Mouse (Mus musculus) thymus, adult 2 months (tissue): ENCODE measurements around the gene Bak1. TPM values are rescaled to one million over a fixed set of nuclear protein-coding genes. Genes with fewer than 3 reads are reported as not detected.

Source experiments
- DNase-seq: peaks from one replicate; pipeline ENCODE4 v3.0.0; 2021
- H3K27ac ChIP-seq: fragments of 200-500 bp; 2 replicates; pipeline ENCODE4 v1.5.1; 2012; ENCODE audit warnings: low read length, control low read depth; ENCODE audit not compliant: control insufficient read depth, insufficient read depth
- H3K27me3 ChIP-seq: fragments of 200-500 bp; 2 replicates; pipeline ENCODE4 v1.6.1; 2012; ENCODE audit warnings: mild to moderate bottlenecking, low read length, moderate library complexity, mixed read lengths; ENCODE audit not compliant: control insufficient read depth, insufficient read depth
- H3K36me3 ChIP-seq: fragments of 200-500 bp; 2 replicates; pipeline ENCODE4 v1.6.1; 2012; ENCODE audit warnings: mild to moderate bottlenecking, low read length, moderate library complexity; ENCODE audit not compliant: control insufficient read depth, insufficient read depth
- H3K4me1 ChIP-seq: fragments of 200-500 bp; replicated peaks from 2 replicates; pipeline ENCODE4 v1.6.1; 2012; ENCODE audit warnings: low read length; ENCODE audit not compliant: control insufficient read depth, insufficient read depth
- H3K4me3 ChIP-seq: fragments of 200-500 bp; 2 replicates; pipeline ENCODE4 v1.5.1; 2012; ENCODE audit warnings: mild to moderate bottlenecking, low read length, control low read depth, moderate library complexity; ENCODE audit not compliant: control insufficient read depth, insufficient read depth
- CTCF ChIP-seq: fragments of 200-500 bp; IDR thresholded peaks from 2 replicates; pipeline ENCODE4 v1.5.1; 2012; ENCODE audit warnings: mild to moderate bottlenecking, control low read depth, low read length, moderate library complexity, borderline replicate concordance; ENCODE audit not compliant: control insufficient read depth, poor library complexity, insufficient read depth; ENCODE audit errors: extremely low read depth
- POLR2A ChIP-seq: fragments of 200-500 bp; IDR thresholded peaks from 2 replicates; pipeline ENCODE4 v1.6.1; 2012; ENCODE audit warnings: mild to moderate bottlenecking, low read length, control low read depth, moderate library complexity; ENCODE audit not compliant: control insufficient read depth, poor library complexity, insufficient read depth; ENCODE audit errors: extremely low read depth
- WGBS: fragments of 180-500 bp; shearing (Covaris S2); methylation state at CpG from one replicate; pipeline ENCODE4 v1.1.7; 2018; 5-methylcytosine and 5-hydroxymethylcytosine counted together
- polyA plus RNA-seq: library from polyadenylated mRNA; depleted of rRNA; stranded (reverse); fragments of >200 nt; gene quantifications from 2 replicates; pipeline ENCODE4 v1.2.3, GENCODE M21; 2012

Bak1 gene
- polyA plus RNA-seq, 1 experiment: 118 TPM

DNA sequence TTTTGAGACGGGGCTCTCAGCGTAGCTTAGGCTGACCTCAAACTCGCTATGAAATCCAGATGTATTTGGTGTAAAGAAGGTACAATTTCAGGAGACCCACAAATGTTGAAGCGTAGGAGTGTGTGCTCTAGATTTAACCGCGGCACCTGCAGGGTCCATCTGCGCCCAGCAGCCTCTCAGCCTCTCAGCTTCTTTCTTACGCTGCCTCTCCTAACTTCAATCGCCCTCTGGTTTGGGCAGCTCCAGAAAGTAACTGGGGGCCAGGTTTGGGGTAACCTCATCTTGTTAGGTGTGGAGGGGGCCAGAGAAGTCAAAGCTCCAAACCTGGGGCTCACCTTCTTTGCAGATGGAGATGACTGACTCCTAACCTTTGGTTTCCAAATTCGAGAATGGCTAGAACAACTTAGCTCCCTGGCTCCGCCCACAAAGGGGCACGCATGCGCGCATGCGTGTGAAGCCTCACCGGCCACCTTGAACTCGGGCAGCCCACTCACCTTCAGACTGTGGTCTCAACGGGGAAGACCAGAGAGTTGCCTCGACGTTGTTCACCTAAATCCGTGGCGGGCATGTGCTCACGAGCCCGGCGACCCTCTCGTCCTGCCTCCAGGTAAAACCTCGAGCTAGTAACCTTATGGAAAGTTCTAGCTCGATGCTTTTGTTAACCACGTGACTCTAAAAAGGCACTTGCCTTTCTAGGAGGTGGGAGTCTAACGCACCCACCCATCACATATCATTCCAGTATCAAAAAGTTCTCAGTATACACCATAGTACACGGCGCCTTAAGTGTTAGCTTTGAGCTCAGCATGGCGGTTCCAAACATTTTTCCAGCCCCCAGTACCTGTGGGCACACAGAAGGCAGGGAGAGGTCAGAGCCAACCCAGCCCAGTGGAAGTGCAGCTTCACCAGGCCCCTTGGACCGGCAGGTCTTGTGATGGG is 11.0 kb downstream of the Bak1 start:
- no peaks in the 10 kb centered on the region for H3K27me3 ChIP-seq
- H3K36me3 ChIP-seq: peaks cover 20% of the 10 kb centered on the region
- peak overlapping the region; percentile 54 for H3K4me3 ChIP-seq
- DNase-seq: peak; percentile 93
- TF ChIP-seq CTCF (no peak), POLR2A (0 out of 2 replicates have a peak, but pooled peaks have one; percentile 42)
- 3% methylated on average over 34 of the region's 34 CpGs for WGBS
- H3K4me1 ChIP-seq: peaks cover 17% of the 10 kb centered on the region
- peak overlapping the region; percentile 9; the same call in 1 of the 2 replicates for H3K27ac ChIP-seq

DNA sequence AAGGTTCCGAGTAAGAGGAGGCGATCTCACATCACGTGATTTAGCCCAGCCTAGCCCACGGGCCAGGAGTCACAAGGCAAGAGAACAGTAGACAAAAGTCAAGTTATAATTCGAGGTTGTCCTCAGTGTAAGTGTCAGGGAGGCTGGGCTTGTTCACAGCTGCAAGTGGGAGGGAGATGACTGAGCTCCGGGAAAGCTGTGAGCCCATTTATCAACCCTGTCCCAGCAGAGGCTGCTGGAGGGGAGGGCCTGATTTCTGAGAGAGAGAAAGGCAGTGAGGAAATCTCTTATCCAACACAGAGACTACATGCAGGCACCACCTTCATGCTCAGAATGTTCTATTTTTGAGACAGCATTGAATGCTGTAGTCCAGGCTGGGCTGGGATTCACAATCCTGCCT is 15.9 kb downstream of the Bak1 start:
- Histone ChIP-seq H3K36me3 (no peaks in the 10 kb centered on the region), H3K27ac (peak overlapping the region; percentile 9; the same call in 1 of the 2 replicates), H3K4me1 (peaks cover 24% of the 10 kb centered on the region), H3K4me3 (no peak overlapping the region), H3K27me3 (no peaks in the 10 kb centered on the region)
- no peak for DNase-seq
- TF ChIP-seq CTCF (no peak), POLR2A (no peak)
- 15% methylated on average over 6 of the region's 6 CpGs for WGBS

DNA sequence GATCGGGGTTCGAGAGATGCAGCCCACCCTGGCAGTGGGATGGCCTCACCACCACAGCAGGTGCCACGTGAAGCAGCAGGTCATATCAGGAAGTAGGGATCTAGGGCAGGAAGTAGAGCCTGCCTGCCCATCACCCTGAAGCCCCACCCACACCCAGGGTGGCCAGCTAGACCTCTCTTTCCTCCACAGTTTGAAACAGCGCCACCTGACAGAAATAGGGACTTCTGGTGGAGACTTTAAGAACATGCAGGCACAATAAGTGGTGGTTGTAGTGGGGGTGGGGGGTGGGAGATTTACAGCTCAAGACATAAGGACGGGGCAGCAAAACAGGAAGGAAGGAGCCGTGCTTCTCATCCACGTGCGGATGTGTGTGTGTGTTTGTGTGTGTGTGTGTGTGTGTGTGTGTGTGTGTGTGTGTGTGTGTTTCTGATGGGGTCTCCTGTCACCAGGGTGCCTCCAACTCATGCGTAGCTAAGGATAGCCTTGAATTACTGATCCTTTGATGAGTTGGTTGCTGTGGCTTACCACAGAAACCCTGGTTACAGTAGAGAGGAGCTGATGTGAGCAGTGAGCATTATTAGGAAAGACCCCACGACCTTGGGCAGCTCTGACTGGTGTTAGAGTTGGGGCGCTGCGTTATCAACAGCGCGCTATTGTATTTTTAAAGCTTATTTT is 16.7 kb downstream of the Bak1 start:
- DNase-seq: peak; percentile 68
- H3K4me1 ChIP-seq: peaks cover 19% of the 10 kb centered on the region
- H3K36me3 ChIP-seq: no peaks in the 10 kb centered on the region
- no peaks in the 10 kb centered on the region for H3K27me3 ChIP-seq
- TF ChIP-seq POLR2A (no peak), CTCF (no peak)
- whole genome bisulfite sequencing: 8% methylated on average over 14 of the region's 14 CpGs
- H3K27ac ChIP-seq: peak overlapping the region; percentile 9; the same call in 1 of the 2 replicates
- H3K4me3 ChIP-seq: peak overlapping the region; percentile 22; the same call in 1 of the 2 replicates

DNA sequence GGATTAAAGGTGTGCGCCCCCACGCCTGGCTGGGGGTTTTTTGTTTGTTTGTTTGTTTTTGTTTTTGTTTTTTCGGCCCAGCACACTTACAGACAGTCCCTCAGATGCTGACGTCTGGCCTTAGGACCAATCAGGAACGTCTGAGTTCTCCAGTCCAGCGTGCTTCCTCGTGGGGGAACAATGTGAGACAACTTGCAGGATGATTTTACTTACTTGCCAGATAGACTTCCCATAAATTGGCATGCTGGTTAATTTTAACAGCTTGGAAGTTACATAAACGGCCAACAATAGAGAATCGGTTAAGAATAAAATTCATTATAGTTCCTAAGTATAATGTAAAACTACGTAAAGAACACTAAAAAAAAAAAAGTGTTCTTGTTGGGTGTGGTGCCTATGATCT is 17.6 kb downstream of the Bak1 start:
- no peak for DNase-seq
- WGBS: 94% methylated on average over 10 of the region's 10 CpGs
- Histone ChIP-seq H3K4me1 (peaks cover 16% of the 10 kb centered on the region), H3K27me3 (no peaks in the 10 kb centered on the region), H3K36me3 (no peaks in the 10 kb centered on the region), H3K4me3 (no peak overlapping the region), H3K27ac (no peak overlapping the region)
- TF ChIP-seq POLR2A (no peak), CTCF (no peak)

DNA sequence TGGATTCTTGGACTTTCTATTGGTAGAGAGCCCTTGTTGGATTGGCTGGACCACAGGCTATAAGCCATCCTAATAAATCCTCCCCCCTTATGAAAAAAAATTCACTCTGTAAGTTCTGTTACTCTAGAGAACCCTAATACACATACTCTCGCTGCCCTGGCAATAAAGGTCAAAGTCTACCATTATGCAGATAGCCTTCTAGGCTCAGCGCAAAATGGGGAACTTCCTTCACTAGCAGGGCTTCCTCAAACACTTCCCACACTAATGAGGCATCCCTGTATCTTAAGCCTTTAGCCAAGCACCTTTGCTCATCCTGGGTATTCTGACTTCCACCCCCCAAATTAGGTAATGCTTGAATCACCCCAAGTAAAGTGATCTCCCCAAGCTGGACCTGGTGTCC is 20.5 kb downstream of the Bak1 start:
- Histone ChIP-seq H3K27me3 (no peaks in the 10 kb centered on the region), H3K36me3 (no peaks in the 10 kb centered on the region), H3K27ac (no peak overlapping the region), H3K4me1 (peaks cover 16% of the 10 kb centered on the region), H3K4me3 (no peak overlapping the region)
- DNase-seq: no peak
- TF ChIP-seq CTCF (no peak), POLR2A (no peak)
- WGBS: 64% methylated on average over 2 of the region's 2 CpGs

DNA sequence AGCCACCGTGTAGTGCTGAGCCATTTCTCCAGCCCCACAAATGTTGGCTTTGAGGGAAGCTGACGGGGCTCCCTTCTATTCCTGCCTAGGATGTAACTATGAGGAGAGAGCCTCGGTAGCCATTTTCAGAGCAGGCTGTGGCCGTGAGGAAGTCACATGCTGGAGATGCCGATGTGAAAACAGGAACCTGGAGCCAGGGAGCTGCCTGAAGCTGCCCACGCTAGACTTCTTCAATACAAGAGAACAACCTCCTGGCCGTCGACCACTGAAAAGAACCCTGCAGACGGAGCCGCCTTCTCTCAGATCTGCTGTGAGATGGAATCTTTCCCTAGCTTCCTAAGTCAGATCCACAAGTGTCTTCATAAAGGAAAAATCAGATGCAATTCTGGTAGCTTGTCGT is 23.2 kb downstream of the Bak1 start:
- Histone ChIP-seq H3K4me1 (peaks cover 5% of the 10 kb centered on the region), H3K4me3 (no peak overlapping the region), H3K36me3 (no peaks in the 10 kb centered on the region), H3K27me3 (no peaks in the 10 kb centered on the region), H3K27ac (no peak overlapping the region)
- DNase-seq: no peak
- no peak for TF ChIP-seq CTCF
- WGBS: 40% methylated on average over 11 of the region's 11 CpGs
